Mouse (Mus musculus) embryo, embryonic 10.5 days (tissue): ENCODE data around the gene Foxo1.

Source experiments
- DNase-seq: peaks from one replicate; pipeline ENCODE4 v3.0.0-alpha.2; 2015; ENCODE audit warnings: low spot score

The Foxo1 gene

GRCm38 (mm10) chr3:52268737-52269513 lies 789 bp downstream of the Foxo1 start:
- DNase-seq, result peak; percentile 53

- DNase-seq, result peak; percentile 81
Measured at GRCm38 (mm10) chr3:52269514-52270351, 1.6 kb downstream of the Foxo1 start.

- no peak for DNase-seq
Measured at GRCm38 (mm10) chr3:52270511-52270910, 2.4 kb downstream of the Foxo1 start.

- DNase-seq, result no peak
Measured at GRCm38 (mm10) chr3:52271376-52271775, 3.2 kb downstream of the Foxo1 start.

GRCm38 (mm10) chr3:52272376-52272865 lies 4.3 kb downstream of the Foxo1 start:
- no peak for DNase-seq

- no peak for DNase-seq
Measured at GRCm38 (mm10) chr3:52274475-52274874, 6.3 kb downstream of the Foxo1 start.

GRCm38 (mm10) chr3:52275037-52275555 lies 7.0 kb downstream of the Foxo1 start:
- no peak for DNase-seq

GRCm38 (mm10) chr3:52280681-52281080 lies 12.5 kb downstream of the Foxo1 start:
- DNase-seq, result no peak

- no peak for DNase-seq
Measured at GRCm38 (mm10) chr3:52281882-52282281, 13.7 kb downstream of the Foxo1 start.

- no peak for DNase-seq
Measured at GRCm38 (mm10) chr3:52282369-52282768, 14.2 kb downstream of the Foxo1 start.

GRCm38 (mm10) chr3:52283521-52283920 lies 15.4 kb downstream of the Foxo1 start:
- DNase-seq, result no peak

- DNase-seq, result no peak
Measured at GRCm38 (mm10) chr3:52290811-52291210, 22.7 kb downstream of the Foxo1 start.

- DNase-seq, result no peak
Measured at GRCm38 (mm10) chr3:52292498-52292897, 24.4 kb downstream of the Foxo1 start.

GRCm38 (mm10) chr3:52293946-52294345 lies 25.8 kb downstream of the Foxo1 start:
- no peak for DNase-seq

- no peak for DNase-seq
Measured at GRCm38 (mm10) chr3:52295688-52296087, 27.6 kb downstream of the Foxo1 start.

GRCm38 (mm10) chr3:52296224-52296760 lies 28.2 kb downstream of the Foxo1 start:
- DNase-seq, result no peak

- DNase-seq, result no peak
Measured at GRCm38 (mm10) chr3:52297291-52298018, 29.3 kb downstream of the Foxo1 start.

- DNase-seq, result no peak
Measured at GRCm38 (mm10) chr3:52298683-52299082, 30.5 kb downstream of the Foxo1 start.

- peak; percentile 42 for DNase-seq
Measured at GRCm38 (mm10) chr3:52299376-52299775, 31.2 kb downstream of the Foxo1 start.

- no peak for DNase-seq
Measured at GRCm38 (mm10) chr3:52300517-52300916, 32.4 kb downstream of the Foxo1 start.

- DNase-seq, result no peak
Measured at GRCm38 (mm10) chr3:52303301-52303700, 35.2 kb downstream of the Foxo1 start.
